Mouse (Mus musculus) kidney, embryonic 16.5 days (tissue): ENCODE results near the gene Zdhhc24. TPM values are rescaled to one million over a fixed set of nuclear protein-coding genes. Genes with fewer than 3 reads are reported as not detected.

Source experiments
- ATAC-seq: fragments of 200-750 bp; cut with Nextera tagmentation; 2 replicates; pipeline ENCODE4 v1.8.0; 2017; ENCODE audit warnings: moderate TSS enrichment; ENCODE audit not compliant: low FRiP score, low TSS enrichment
- H3K27ac ChIP-seq: fragments of 300-500 bp; sonication (generic); 2 replicates; pipeline ENCODE4 v1.5.1; 2014; ENCODE audit warnings: low read length
- H3K27me3 ChIP-seq: fragments of 300-500 bp; sonication (generic); 2 replicates; pipeline ENCODE4 v1.6.1; 2014; ENCODE audit warnings: low read length, control low read depth, mixed read lengths; ENCODE audit not compliant: insufficient read depth
- H3K36me3 ChIP-seq: fragments of 300-500 bp; sonication (generic); 2 replicates; pipeline ENCODE4 v1.6.1; 2014; ENCODE audit warnings: low read length, control low read depth, mixed read lengths; ENCODE audit not compliant: insufficient read depth
- H3K4me1 ChIP-seq: fragments of 300-500 bp; sonication (generic); 2 replicates; pipeline ENCODE4 v1.6.1; 2014; ENCODE audit warnings: low read length, control low read depth, mixed read lengths; ENCODE audit not compliant: insufficient read depth
- H3K4me2 ChIP-seq: fragments of 300-500 bp; sonication (generic); replicated peaks from 2 replicates; pipeline ENCODE4 v1.6.1; 2014; ENCODE audit warnings: low read depth, low read length
- H3K4me3 ChIP-seq: fragments of 300-500 bp; sonication (generic); 2 replicates; pipeline ENCODE4 v1.5.1; 2014; ENCODE audit warnings: mild to moderate bottlenecking, low read length
- H3K9ac ChIP-seq: fragments of 300-500 bp; sonication (generic); replicated peaks from 2 replicates; pipeline ENCODE4 v1.6.1; 2014; ENCODE audit warnings: low read length
- H3K9me3 ChIP-seq: fragments of 300-500 bp; sonication (generic); 2 replicates; pipeline ENCODE4 v1.6.1; 2016; ENCODE audit warnings: low read length, control low read depth
- WGBS: fragments of 180-500 bp; shearing (Covaris S2); extraction: QIAGEN DNeasy Blood & Tissue Kit; methylation state at CpG from one replicate; pipeline ENCODE4 v1.1.7; 2014; 5-methylcytosine and 5-hydroxymethylcytosine counted together
- polyA plus RNA-seq: library from polyadenylated mRNA; unstranded; fragments of >200 nt; fragmentation: Nextera tagmentation; extraction: Ambion mirVana; gene quantifications from 2 replicates; pipeline ENCODE4 v1.2.1, GENCODE M21; 2015

Zdhhc24 gene
- polyA plus RNA-seq, 1 experiment from 2014 or later = 15.3 TPM

DNA sequence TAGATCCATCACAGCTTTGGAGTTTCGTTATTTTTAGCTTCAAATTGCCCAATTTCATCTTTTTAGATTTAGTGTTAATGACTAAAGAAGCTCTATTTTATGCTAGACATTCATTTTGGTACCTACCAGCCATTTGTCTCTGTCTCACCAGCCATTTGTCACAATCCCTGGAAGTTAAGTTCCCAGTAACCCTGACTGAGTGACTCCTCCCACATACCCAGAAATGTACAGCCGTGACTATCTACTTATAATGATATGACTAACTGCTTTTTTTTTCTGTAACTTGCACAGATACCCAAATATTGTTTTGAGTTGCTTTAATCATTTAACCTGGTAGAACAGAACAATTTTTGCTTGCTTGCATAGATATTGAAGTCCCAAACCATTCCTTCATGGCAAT is 32.6 kb upstream of the Zdhhc24 start:
- 58% methylated on average over 2 of the region's 2 CpGs for WGBS
- H3K9ac ChIP-seq = no peak overlapping the region
- ATAC-seq = no peak
- H3K4me3 ChIP-seq = no peak overlapping the region
- no peaks in the 10 kb centered on the region for H3K9me3 ChIP-seq
- no peak overlapping the region for H3K27ac ChIP-seq
- no peaks in the 10 kb centered on the region for H3K4me1 ChIP-seq
- H3K36me3 ChIP-seq = no peaks in the 10 kb centered on the region
- H3K4me2 ChIP-seq = no peak overlapping the region
- peaks cover 11% of the 10 kb centered on the region; the same call in 1 of the 2 replicates for H3K27me3 ChIP-seq

DNA sequence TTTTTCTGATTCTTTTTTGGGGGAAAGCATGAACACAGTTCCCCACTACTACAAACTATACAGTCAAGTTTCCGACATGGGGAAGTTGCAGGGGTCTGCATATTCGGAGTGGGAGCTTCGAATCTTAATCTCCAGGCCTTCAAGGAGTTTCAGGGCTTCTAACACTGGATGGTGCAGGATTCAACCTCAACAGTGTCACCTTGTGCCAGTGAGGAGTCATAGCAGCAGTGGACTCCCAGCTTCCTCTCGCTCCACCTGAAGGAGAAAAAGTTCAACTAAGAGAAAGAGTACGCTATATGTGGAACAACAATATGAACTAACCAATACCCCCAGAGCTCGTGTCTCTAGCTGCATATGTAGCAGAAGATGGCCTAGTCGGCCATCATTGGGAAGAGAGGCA is 31.0 kb upstream of the Zdhhc24 start:
- no peak overlapping the region for H3K4me2 ChIP-seq
- ATAC-seq = no peak
- 34% methylated on average over 7 of the region's 7 CpGs for WGBS
- no peak overlapping the region for H3K9ac ChIP-seq
- no peak overlapping the region for H3K4me3 ChIP-seq
- H3K36me3 ChIP-seq = no peaks in the 10 kb centered on the region
- no peaks in the 10 kb centered on the region; the same call in 1 of the 2 replicates for H3K27me3 ChIP-seq
- H3K9me3 ChIP-seq = no peaks in the 10 kb centered on the region
- no peak overlapping the region for H3K27ac ChIP-seq
- no peaks in the 10 kb centered on the region for H3K4me1 ChIP-seq

DNA sequence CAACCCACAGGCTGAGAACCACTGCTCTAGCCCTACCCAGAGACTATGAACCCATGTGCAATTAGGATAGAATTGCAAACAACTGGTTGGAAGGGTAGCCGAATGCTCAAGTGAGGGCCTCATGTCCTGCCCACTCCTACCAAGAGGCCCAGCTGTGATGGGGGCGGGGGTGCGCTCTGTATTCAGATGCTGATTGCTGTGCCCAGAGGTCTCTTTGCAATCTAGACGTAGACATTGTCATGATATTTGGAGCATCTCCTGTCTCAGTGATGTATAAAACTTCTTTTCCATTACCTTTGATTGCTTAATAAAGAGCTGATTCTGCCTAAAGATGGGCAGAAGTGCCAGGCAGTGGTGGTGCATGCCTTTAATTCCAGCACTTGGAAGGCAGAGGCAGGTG is 28.7 kb upstream of the Zdhhc24 start:
- Histone ChIP-seq H3K9me3 (no peaks in the 10 kb centered on the region), H3K4me2 (no peak overlapping the region), H3K4me3 (no peak overlapping the region), H3K9ac (no peak overlapping the region), H3K36me3 (no peaks in the 10 kb centered on the region), H3K27me3 (no peaks in the 10 kb centered on the region; the same call in 1 of the 2 replicates), H3K4me1 (peaks cover 4% of the 10 kb centered on the region; the same call in 1 of the 2 replicates), H3K27ac (no peak overlapping the region)
- ATAC-seq = no peak
- WGBS = 47% methylated on average over 4 of the region's 4 CpGs

DNA sequence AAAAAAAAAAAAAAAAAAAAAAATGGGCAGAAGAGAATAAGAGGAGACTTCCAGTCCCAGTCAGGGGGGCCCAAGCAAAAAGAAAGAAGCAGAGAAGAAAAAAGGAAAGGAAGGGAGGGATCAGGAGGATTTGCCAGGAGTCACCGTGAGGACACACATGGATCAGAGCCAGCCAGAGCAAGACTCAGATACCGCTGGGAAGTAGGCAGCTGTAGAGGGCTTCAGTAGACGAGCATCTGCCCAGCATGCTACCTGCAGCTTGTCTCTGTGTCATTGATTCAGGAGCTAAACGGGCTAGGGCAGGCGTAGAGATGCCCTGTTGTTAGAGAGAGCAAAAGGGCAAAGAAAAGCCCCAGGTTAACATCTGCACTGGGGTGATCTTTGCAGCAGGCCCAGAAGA is 28.2 kb upstream of the Zdhhc24 start:
- Histone ChIP-seq H3K36me3 (no peaks in the 10 kb centered on the region), H3K27me3 (no peaks in the 10 kb centered on the region; the same call in 1 of the 2 replicates), H3K9ac (no peak overlapping the region), H3K4me1 (peaks cover 4% of the 10 kb centered on the region; the same call in 1 of the 2 replicates), H3K9me3 (no peaks in the 10 kb centered on the region), H3K4me3 (no peak overlapping the region), H3K27ac (no peak overlapping the region), H3K4me2 (no peak overlapping the region)
- WGBS = 57% methylated on average over 5 of the region's 5 CpGs
- no peak for ATAC-seq

DNA sequence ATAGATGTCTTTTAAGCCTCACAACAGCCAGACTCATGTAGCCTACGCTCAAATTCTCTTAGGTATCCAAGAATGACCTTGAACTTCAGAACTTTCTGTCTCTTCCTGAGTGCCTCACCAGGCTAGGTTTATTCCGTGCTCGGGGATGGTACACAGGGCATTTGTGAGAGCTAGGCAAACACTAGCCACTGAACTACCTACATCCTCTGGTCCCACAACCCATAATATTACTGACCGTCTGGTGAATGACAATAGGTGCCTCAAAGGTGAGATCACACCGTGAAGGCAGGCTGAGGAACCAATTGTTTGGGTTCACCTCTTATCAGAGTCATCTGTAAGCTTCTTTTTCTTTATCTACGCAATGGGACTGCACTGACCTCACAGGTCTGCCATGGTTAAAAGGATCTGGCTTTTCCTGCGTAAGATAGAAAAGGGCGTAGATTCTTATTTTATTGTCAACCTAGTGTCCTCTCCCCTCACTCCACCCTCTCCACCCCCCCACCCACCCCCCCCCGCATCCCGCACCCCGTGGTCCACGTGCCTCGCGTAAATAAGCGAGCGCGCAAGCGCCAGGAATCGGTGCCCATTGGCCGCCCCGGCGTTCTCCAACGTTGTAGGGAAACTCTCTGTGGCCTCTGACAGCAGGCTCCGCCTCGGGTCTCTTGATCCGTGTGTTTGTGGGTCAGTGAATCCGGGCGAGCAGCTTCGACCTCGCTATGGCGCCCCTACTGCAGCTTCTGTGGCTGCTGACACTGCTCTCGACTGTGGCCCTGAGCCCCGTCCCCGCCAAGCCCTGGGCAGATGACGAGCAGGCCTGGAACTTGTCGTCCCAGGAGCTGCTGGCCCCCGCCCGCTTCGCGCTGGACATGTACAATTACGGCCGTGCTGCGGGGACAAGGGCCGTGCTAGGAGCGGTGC is 23.7 kb upstream of the Zdhhc24 start, which contains the start of gene Ctsf:
Gene Ctsf, plus strand, starts transcription at position 579 of the 918 bp plus-strand sequence.
- 4% methylated on average over 42 of the region's 45 CpGs for WGBS
- Histone ChIP-seq H3K27me3 (no peaks in the 10 kb centered on the region), H3K36me3 (no peaks in the 10 kb centered on the region), H3K4me2 (peak within 1 kb of the TSS; percentile 96), H3K9ac (peak within 1 kb of the TSS; percentile 78), H3K9me3 (no peaks in the 10 kb centered on the region), H3K27ac (0 out of 2 replicates have a peak within 1 kb of the TSS, but pooled peaks have one; percentile 31), H3K4me3 (peak within 1 kb of the TSS; percentile 66), H3K4me1 (peaks cover 4% of the 10 kb centered on the region; the same call in 1 of the 2 replicates)
- ATAC-seq = peak; percentile 93

DNA sequence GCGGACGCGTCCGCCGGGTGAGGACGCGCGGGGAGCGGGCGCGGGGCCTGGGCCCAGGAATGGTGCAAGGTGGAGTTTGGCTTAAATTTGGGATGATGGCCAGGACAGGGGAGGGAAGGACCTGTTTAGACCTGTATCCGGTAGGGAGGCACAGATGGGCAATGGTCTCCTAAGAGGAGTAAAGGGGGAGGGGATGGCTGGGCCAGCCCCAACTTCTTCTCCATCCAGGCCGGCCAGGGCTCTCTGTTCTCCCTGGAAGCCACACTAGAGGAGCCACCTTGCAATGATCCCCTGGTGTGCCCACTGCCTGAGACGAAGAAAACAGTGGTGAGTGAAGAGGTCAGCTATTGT is 23.0 kb upstream of the Zdhhc24 start:
- Histone ChIP-seq H3K27ac (0 out of 2 replicates have a peak overlapping the region, but pooled peaks have one; percentile 31), H3K4me3 (peak overlapping the region; percentile 66), H3K4me2 (peak overlapping the region; percentile 96), H3K27me3 (no peaks in the 10 kb centered on the region), H3K4me1 (peaks cover 4% of the 10 kb centered on the region; the same call in 1 of the 2 replicates), H3K36me3 (no peaks in the 10 kb centered on the region), H3K9me3 (no peaks in the 10 kb centered on the region), H3K9ac (peak overlapping the region; percentile 78)
- peak; percentile 52; the same call in 1 of the 2 replicates for ATAC-seq
- 2% methylated on average over 14 of the region's 14 CpGs for WGBS

DNA sequence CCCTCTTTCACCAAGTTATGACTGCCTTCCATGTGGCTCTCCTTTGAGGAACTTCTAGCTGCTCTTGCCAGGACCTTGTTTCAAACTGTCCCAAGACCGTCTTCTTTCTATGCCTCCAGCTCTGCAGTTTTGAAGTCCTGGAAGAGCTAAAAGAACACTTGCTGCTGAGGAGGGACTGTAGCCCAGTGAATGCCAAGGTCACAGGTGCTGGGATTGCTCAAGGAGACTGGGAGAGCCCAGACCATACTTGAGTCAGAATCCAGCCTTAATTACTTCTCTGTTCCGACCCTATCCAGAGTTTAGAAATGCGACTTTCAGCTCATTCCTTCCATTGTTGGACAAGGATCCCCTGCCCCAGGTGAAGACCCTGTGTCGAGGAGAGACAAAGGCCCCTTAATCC is 22.5 kb upstream of the Zdhhc24 start:
- H3K9me3 ChIP-seq = no peaks in the 10 kb centered on the region
- peak overlapping the region; percentile 66; the same call in 1 of the 2 replicates for H3K4me3 ChIP-seq
- peaks cover 4% of the 10 kb centered on the region; the same call in 1 of the 2 replicates for H3K4me1 ChIP-seq
- no peak overlapping the region for H3K27ac ChIP-seq
- no peak overlapping the region for H3K9ac ChIP-seq
- no peak for ATAC-seq
- no peaks in the 10 kb centered on the region for H3K36me3 ChIP-seq
- WGBS = 82% methylated on average over 4 of the region's 4 CpGs
- peak overlapping the region; percentile 96 for H3K4me2 ChIP-seq
- H3K27me3 ChIP-seq = no peaks in the 10 kb centered on the region

DNA sequence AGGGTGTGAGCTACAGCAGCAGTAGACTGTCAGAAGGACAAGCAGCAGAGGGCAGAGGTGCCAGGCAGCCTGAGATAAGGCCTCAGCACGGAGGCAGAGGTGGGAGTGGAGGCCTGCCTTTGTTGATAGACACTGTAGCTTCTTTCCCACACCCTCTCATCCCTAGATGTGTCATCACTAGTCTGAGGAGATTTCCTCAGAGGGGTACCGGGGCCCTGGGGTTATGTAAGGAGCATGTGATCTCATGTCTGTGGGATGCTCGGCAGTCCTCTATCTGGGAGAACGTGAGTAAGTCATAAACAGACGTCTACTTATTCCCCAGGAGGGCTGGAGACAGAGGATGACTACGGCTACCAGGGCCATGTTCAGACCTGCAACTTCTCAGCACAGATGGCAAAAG is 19.4 kb upstream of the Zdhhc24 start:
- H3K9me3 ChIP-seq = no peaks in the 10 kb centered on the region
- no peak overlapping the region for H3K27ac ChIP-seq
- H3K4me2 ChIP-seq = no peak overlapping the region
- 66% methylated on average over 6 of the region's 6 CpGs for WGBS
- H3K9ac ChIP-seq = no peak overlapping the region
- H3K4me1 ChIP-seq = peaks cover 4% of the 10 kb centered on the region; the same call in 1 of the 2 replicates
- H3K4me3 ChIP-seq = no peak overlapping the region
- H3K36me3 ChIP-seq = no peaks in the 10 kb centered on the region
- H3K27me3 ChIP-seq = no peaks in the 10 kb centered on the region
- no peak for ATAC-seq

DNA sequence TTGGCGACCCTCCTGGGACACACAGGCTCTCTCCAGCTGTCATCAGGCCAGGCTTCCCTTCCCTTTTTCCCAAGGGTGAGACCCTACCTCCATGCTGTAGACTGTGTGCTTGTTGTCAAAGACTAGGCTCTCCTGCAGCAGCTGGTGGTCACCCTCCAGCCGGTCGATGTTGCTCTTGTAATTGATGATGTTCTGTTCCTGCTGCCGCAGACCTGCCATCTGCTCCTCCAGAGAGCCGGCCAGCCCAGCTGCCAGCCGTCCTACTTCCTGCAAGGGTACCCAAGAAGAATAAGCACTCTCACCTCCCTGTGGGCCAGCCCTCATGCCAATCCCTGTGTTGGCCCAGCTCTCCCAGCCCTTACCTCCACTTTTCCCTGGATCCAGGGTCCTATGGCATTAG is 15.4 kb upstream of the Zdhhc24 start:
- H3K9ac ChIP-seq = no peak overlapping the region
- H3K4me1 ChIP-seq = 0 out of 2 replicates have a peak, but pooled peaks cover 6% of the 10 kb centered on the region
- H3K4me2 ChIP-seq = no peak overlapping the region
- H3K4me3 ChIP-seq = no peak overlapping the region
- H3K27ac ChIP-seq = no peak overlapping the region
- no peaks in the 10 kb centered on the region for H3K36me3 ChIP-seq
- 62% methylated on average over 6 of the region's 6 CpGs for WGBS
- ATAC-seq = no peak
- H3K9me3 ChIP-seq = no peaks in the 10 kb centered on the region
- no peaks in the 10 kb centered on the region for H3K27me3 ChIP-seq

DNA sequence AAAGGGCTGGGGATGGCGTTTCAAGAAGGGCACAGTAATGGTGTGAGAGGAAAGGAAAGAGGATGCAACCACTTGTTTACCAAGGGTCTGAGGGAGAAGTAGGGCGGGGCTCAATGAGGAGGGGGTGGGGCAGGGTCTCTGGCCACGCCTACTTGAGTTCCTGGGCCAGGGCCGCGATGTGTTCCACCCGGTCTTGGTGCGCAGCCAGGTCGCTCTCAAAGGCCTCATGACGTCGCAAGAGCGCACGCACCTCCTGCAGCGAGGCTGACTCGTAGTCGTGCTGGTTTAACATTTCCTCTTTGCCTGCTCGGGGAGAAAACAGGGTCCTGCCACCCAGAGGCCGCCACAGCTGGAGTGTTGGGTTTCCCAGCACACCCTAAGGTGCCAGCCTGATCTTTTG is 13.3 kb upstream of the Zdhhc24 start:
- peak overlapping the region; percentile 53; the same call in 1 of the 2 replicates for H3K9ac ChIP-seq
- H3K4me1 ChIP-seq = 0 out of 2 replicates have a peak, but pooled peaks cover 6% of the 10 kb centered on the region
- ATAC-seq = no peak
- 9% methylated on average over 17 of the region's 17 CpGs for WGBS
- no peak overlapping the region for H3K27ac ChIP-seq
- H3K36me3 ChIP-seq = no peaks in the 10 kb centered on the region
- H3K27me3 ChIP-seq = no peaks in the 10 kb centered on the region
- H3K4me3 ChIP-seq = no peak overlapping the region
- H3K9me3 ChIP-seq = no peaks in the 10 kb centered on the region
- H3K4me2 ChIP-seq = peak overlapping the region; percentile 40
